Mouse (Mus musculus): ENCODE measurements at regions not wholly inside any gene's neighbourhood (a gene's known extent, or its start where the extent isn't known, plus 50 kb on each side); places are given as distances from the start of the nearest gene placed in this dataset.

GRCm38 (mm10) chr10:39221028-39221427 is 57.4 kb upstream of the Ccn6 start:
- TF ChIP-seq CTCF (IDR thresholded peaks at IDR 0.05; ENCODE audit: low read depth, low read length), result no peak
- no peak for TF ChIP-seq GATA1 (IDR thresholded peaks at IDR 0.05; ENCODE audit: borderline replicate concordance, low read length)
- no peak for TF ChIP-seq TAL1 (conservative IDR thresholded peaks at IDR 0.05; ENCODE audit: low read depth, low read length)
- no peak for TF ChIP-seq POLR2AphosphoS5 (IDR thresholded peaks at IDR 0.05; ENCODE audit: insufficient replicate concordance, low read depth, low read length)
